Mouse (Mus musculus) heart, embryonic 11.5 days (tissue): ENCODE measurements around the gene Tmem203. TPM values are rescaled to one million over a fixed set of nuclear protein-coding genes. Genes with fewer than 3 reads are reported as not detected.
A peak's percentile ranks its signal among the peaks of the same experiment; 100 is the strongest.

Experiments used
- ATAC-seq: fragments of 200-750 bp; cut with Nextera tagmentation; replicated peaks from 2 replicates; pipeline ENCODE4 v1.8.0; 2017; ENCODE audit warnings: moderate library complexity; ENCODE audit not compliant: insufficient number of reproducible peaks, low FRiP score, low TSS enrichment
- H3K27ac ChIP-seq: fragments of 300-500 bp; sonication (generic); 2 replicates; pipeline ENCODE4 v1.5.1; 2014; ENCODE audit warnings: mild to moderate bottlenecking, low read depth, low read length
- H3K27me3 ChIP-seq: fragments of 300-500 bp; sonication (generic); 2 replicates; pipeline ENCODE4 v1.6.1; 2014; ENCODE audit warnings: mild to moderate bottlenecking, low read length, mixed read lengths; ENCODE audit not compliant: control insufficient read depth, insufficient read depth
- H3K36me3 ChIP-seq: fragments of 300-500 bp; sonication (generic); 2 replicates; pipeline ENCODE4 v1.6.1; 2014; ENCODE audit warnings: mild to moderate bottlenecking, low read length, moderate library complexity, mixed read lengths; ENCODE audit not compliant: control insufficient read depth, insufficient read depth
- H3K4me1 ChIP-seq: fragments of 300-500 bp; sonication (generic); 2 replicates; pipeline ENCODE4 v1.6.1; 2014; ENCODE audit warnings: low read length; ENCODE audit not compliant: control insufficient read depth, insufficient read depth
- H3K4me2 ChIP-seq: fragments of 300-500 bp; sonication (generic); 2 replicates; pipeline ENCODE4 v1.6.1; 2014; ENCODE audit warnings: mild to moderate bottlenecking, moderate library complexity
- H3K4me3 ChIP-seq: fragments of 300-500 bp; sonication (generic); 2 replicates; pipeline ENCODE4 v1.5.1; 2014; ENCODE audit warnings: low read depth, low read length
- H3K9ac ChIP-seq: fragments of 300-500 bp; sonication (generic); 2 replicates; pipeline ENCODE4 v1.6.1; 2014; ENCODE audit warnings: mild to moderate bottlenecking, low read depth, low read length, moderate library complexity
- H3K9me3 ChIP-seq: fragments of 300-500 bp; sonication (generic); replicated peaks from 2 replicates; pipeline ENCODE4 v1.6.1; 2016; ENCODE audit warnings: low read length; ENCODE audit not compliant: control insufficient read depth
- WGBS: fragments of 180-500 bp; shearing (Covaris S2); extraction: QIAGEN DNeasy Blood & Tissue Kit; methylation state at CpG from one replicate; pipeline ENCODE4 v1.1.7; 2014; ENCODE audit not compliant: insufficient replicate concordance; 5-methylcytosine and 5-hydroxymethylcytosine counted together
- polyA plus RNA-seq: library from polyadenylated mRNA; unstranded; fragments of >200 nt; fragmentation: Nextera tagmentation; extraction: Ambion mirVana; gene quantifications from 2 replicates; pipeline ENCODE4 v1.2.1, GENCODE M21; 2014

Tmem203 gene
- polyA plus RNA-seq, 1 experiment from 2014 or later: 16.0 TPM

DNA sequence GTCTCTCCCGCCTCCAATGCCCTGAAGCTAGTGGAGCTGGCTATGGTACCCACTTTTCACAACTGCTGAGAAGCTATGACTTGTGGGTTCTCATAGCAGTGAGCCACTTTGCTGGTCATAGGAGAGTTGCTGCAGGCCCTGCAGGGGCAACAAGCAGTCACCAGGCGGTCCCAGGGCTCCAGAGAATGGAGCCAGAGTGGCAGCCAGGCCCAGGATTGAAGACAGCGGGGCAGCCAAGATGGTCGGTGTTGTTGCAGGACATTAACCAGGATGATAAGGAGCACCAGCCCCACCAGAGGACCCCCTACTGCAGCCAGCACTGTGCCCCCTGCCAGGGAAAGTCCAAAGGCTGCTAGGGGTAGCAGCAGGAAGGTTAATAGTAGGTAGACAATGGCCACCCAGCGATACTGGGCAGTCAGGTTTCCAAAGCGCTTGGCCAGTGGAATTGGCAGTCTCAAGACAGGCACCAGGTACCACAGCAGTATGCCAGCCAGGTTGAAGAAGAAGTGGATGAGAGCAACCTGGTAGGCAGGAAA is 26.2 kb upstream of the Tmem203 start:
- Histone ChIP-seq H3K4me2 (peak overlapping the region; percentile 63), H3K9me3 (no peaks in the 10 kb centered on the region), H3K27me3 (peaks cover 24% of the 10 kb centered on the region; the same call in 1 of the 2 replicates), H3K27ac (no peak overlapping the region), H3K9ac (peak overlapping the region; percentile 34; the same call in 1 of the 2 replicates), H3K4me3 (peak overlapping the region; percentile 34; the same call in 1 of the 2 replicates), H3K4me1 (peaks cover 8% of the 10 kb centered on the region; the same call in 1 of the 2 replicates), H3K36me3 (no peaks in the 10 kb centered on the region)
- no peak for ATAC-seq
- WGBS: 65% methylated on average over 6 of the region's 6 CpGs

DNA sequence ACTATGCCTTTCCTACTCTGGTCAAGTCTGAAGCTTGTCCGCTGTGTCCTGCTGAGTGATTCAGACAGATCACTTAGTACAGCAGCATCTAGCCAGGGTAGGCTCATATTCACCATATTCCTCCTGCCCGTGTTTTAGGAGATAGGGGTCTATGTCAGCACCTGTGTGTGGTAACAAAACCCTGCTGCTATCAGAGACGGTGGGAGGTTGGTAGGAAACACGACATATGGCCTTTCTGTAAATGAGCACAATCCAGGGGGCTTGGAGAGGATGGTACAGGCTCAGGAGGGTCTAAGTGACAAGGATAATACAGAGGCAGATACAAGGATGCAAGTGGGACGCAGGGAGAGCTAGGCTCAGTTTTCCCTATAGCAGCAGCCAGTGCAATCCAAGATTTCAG is 25.7 kb upstream of the Tmem203 start:
- 69% methylated on average over 5 of the region's 5 CpGs for WGBS

DNA sequence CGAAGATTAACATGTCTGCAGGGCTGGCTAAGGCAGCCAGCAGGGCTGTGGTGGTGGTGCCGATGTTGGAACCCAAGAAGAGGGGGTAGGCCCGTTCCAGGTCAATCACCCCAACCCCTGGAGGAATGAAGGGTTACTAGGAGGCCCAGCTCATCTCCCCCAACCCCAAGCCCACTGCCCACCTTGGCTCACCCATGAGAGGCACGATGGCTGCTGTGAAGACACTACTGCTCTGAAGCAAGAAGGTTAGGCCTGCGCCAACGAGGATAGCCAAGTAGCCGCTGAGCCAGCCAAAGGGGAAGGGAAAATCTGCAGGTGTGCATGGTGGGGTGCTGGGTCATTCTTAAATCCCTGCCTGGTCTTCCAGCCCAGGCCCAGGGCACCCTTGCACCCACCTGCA is 24.7 kb upstream of the Tmem203 start:
- peaks cover 31% of the 10 kb centered on the region for H3K27me3 ChIP-seq
- ATAC-seq: no peak
- H3K4me1 ChIP-seq: peaks cover 7% of the 10 kb centered on the region; the same call in 1 of the 2 replicates
- H3K4me2 ChIP-seq: no peak overlapping the region
- no peak overlapping the region for H3K9ac ChIP-seq
- H3K9me3 ChIP-seq: no peaks in the 10 kb centered on the region
- WGBS: 84% methylated on average over 7 of the region's 7 CpGs
- no peaks in the 10 kb centered on the region for H3K36me3 ChIP-seq
- H3K4me3 ChIP-seq: no peak overlapping the region
- H3K27ac ChIP-seq: no peak overlapping the region

More for the DNA sequence above, 25.7 kb upstream of the Tmem203 start:
- no peak overlapping the region for H3K27ac ChIP-seq
- peaks cover 8% of the 10 kb centered on the region; the same call in 1 of the 2 replicates for H3K4me1 ChIP-seq
- H3K27me3 ChIP-seq: peaks cover 24% of the 10 kb centered on the region; the same call in 1 of the 2 replicates
- no peak for ATAC-seq
- no peaks in the 10 kb centered on the region for H3K36me3 ChIP-seq
- no peak overlapping the region for H3K4me2 ChIP-seq
- no peak overlapping the region for H3K4me3 ChIP-seq
- H3K9ac ChIP-seq: no peak overlapping the region
- no peaks in the 10 kb centered on the region for H3K9me3 ChIP-seq

DNA sequence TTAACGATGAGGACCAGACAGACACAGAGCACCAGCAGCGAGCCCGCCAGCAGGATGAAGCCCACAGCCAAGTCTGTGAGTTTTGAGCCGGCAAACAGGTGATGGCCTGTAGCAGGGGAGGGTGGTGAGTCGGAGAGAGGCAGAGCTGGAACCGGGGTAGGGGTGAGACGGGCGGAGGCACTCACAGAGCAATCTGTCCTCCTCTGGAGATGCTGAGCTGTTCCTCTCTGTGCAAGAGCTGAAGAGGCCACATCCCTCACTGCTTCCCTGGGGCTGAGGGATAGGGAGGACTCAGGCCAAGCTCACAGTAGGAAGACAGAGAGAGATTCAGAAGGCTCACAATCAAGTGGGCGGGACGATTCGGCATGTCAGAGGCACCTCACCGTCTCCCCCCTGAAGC is 24.2 kb upstream of the Tmem203 start:
- 54% methylated on average over 12 of the region's 12 CpGs for WGBS
- Histone ChIP-seq H3K9me3 (no peaks in the 10 kb centered on the region), H3K4me3 (no peak overlapping the region), H3K27ac (no peak overlapping the region), H3K4me2 (no peak overlapping the region), H3K27me3 (peaks cover 31% of the 10 kb centered on the region), H3K9ac (no peak overlapping the region), H3K4me1 (peaks cover 4% of the 10 kb centered on the region; the same call in 1 of the 2 replicates), H3K36me3 (no peaks in the 10 kb centered on the region)
- ATAC-seq: no peak

DNA sequence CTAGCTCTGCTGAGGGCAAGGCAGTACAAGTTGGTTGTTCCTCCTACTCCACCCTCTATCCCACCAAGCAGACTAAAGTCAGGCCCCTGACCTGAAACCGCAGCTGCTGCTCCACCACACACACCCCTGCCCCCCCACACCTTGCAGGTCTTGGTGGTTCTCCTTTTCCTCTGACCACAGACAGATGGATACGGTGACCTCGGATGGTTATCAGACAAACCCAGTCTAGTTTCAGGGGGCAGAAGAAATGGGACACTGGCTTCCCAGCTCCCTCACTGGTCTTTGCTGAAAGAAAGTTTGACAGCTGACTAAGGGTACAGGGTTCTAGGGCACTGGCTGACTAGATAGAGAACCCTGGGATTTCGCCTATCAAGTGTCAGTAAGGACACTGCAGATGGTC is 21.8 kb upstream of the Tmem203 start:
- H3K4me1 ChIP-seq: peaks cover 4% of the 10 kb centered on the region; the same call in 1 of the 2 replicates
- H3K9me3 ChIP-seq: no peaks in the 10 kb centered on the region
- H3K27ac ChIP-seq: no peak overlapping the region
- no peak overlapping the region for H3K4me3 ChIP-seq
- no peak overlapping the region for H3K9ac ChIP-seq
- H3K4me2 ChIP-seq: no peak overlapping the region
- 77% methylated on average over 4 of the region's 4 CpGs for WGBS
- no peaks in the 10 kb centered on the region for H3K36me3 ChIP-seq
- no peak for ATAC-seq
- peaks cover 31% of the 10 kb centered on the region for H3K27me3 ChIP-seq

DNA sequence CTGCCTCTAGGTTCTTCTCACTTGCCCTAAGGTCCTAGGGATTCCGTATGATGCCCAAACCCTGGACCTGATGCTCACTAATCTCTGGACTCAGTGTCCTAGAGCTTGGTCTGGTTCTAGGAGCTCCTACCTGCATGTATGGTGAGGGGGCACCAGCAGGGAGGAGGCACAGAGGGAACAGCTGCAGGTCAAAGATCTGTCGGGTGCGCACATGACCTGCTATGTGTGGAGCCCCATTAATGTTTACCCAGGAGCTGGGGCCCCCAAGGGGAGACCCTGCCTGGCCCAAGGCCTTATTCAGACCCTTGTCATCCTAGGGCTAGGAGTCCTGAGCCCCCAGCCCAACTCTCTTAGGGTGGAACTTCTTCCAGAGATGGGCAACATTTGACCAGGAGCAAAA is 21.2 kb upstream of the Tmem203 start, which contains the start of gene Slc34a3:
Slc34a3 (minus strand) TSS at position 315 of the 400 bp plus-strand sequence.
- H3K27ac ChIP-seq: no peak within 1 kb of the TSS
- H3K9me3 ChIP-seq: no peaks in the 10 kb centered on the region
- H3K4me1 ChIP-seq: peaks cover under 1% of the 10 kb centered on the region; the same call in 1 of the 2 replicates
- no peak within 1 kb of the TSS for H3K4me2 ChIP-seq
- 94% methylated on average over 3 of the region's 3 CpGs for WGBS
- ATAC-seq: no peak
- no peak within 1 kb of the TSS for H3K4me3 ChIP-seq
- H3K27me3 ChIP-seq: peaks cover 31% of the 10 kb centered on the region
- H3K36me3 ChIP-seq: no peaks in the 10 kb centered on the region
- no peak within 1 kb of the TSS for H3K9ac ChIP-seq

DNA sequence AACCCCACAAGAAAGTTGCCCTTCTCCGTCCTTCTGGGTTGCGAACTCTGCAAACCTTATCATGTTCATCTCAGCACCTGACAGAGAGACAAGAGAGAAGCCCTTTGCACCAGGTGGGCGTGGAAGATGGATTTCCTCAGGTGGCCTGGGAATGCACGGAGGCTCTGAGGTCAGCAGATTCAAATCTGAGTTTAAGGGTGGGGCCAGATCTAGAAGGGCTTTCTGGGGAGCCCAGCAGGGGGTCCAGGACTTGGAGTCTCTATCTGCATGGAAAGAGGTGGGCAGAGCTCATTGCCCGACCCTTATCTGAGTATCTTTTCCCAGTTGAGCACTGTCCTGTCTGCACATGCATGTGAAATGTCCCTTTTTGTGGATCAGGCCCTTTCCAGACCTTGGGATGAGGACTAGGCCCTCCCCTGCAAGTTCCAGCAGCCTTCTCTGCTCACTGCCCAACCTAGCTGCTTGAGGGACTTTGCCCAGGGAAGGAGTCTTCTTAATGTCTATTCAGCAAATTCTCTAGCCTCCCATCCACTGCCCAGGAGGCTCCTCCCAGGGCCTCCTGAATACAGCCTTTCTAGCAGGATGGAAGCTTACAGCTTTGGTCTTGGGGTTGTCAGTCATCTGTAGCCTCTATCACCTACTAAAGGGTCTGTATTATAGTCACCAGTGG is 20.6 kb upstream of the Tmem203 start:
- Histone ChIP-seq H3K27me3 (peaks cover 25% of the 10 kb centered on the region), H3K4me2 (no peak overlapping the region)
- no peak for ATAC-seq

DNA sequence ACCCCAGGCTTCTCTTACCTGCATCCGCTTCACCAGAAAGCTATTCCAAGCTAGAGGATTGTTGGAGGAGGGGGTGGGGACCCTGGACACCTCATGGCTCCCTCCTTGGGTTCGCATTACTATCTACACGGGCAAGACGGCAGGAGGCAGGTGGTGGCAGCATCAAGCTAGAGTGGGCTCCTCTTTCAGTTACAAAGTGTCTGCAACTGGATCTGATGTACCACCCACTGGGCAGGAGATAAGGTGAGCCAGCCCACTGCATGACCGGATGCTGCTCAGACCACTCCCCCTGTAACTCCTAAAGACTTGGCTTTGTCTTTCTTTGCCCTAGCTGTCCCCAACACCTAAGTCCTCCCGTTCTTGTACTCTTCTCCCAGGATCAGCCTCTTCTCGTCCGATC is 18.6 kb upstream of the Tmem203 start, which contains the start of gene Rnf224:
Rnf224 (minus strand) TSS at position 174 of the 400 bp plus-strand sequence.
- no peak within 1 kb of the TSS for H3K4me3 ChIP-seq
- H3K9me3 ChIP-seq: no peaks in the 10 kb centered on the region
- 20% methylated on average over 8 of the region's 8 CpGs for WGBS
- no peak within 1 kb of the TSS for H3K27ac ChIP-seq
- peaks cover 22% of the 10 kb centered on the region for H3K27me3 ChIP-seq
- no peak within 1 kb of the TSS for H3K9ac ChIP-seq
- H3K4me1 ChIP-seq: peaks cover 13% of the 10 kb centered on the region
- H3K4me2 ChIP-seq: no peak within 1 kb of the TSS; the same call in 1 of the 2 replicates
- ATAC-seq: no peak
- H3K36me3 ChIP-seq: no peaks in the 10 kb centered on the region

More for the DNA sequence above, 20.6 kb upstream of the Tmem203 start:
- 57% methylated on average over 5 of the region's 5 CpGs for WGBS
- no peak overlapping the region for H3K27ac ChIP-seq
- no peak overlapping the region for H3K4me3 ChIP-seq
- H3K9me3 ChIP-seq: no peaks in the 10 kb centered on the region
- H3K36me3 ChIP-seq: no peaks in the 10 kb centered on the region
- H3K4me1 ChIP-seq: no peaks in the 10 kb centered on the region
- H3K9ac ChIP-seq: no peak overlapping the region
